Mouse (Mus musculus) adrenal gland, postnatal 14 days (tissue): ENCODE measurements around the gene Ripply1. TPM values are rescaled to one million over a fixed set of nuclear protein-coding genes. Genes with fewer than 3 reads are reported as not detected.
"Not testable (repeated sequence)": the region's sequence is repeated elsewhere in the genome, so short reads cannot be mapped to it uniquely, and the experiment has no call there.

ENCODE experiments used
- DNase-seq: peaks from one replicate; pipeline ENCODE4 v3.0.0; 2021; ENCODE audit warnings: mixed read lengths
- total RNA-seq: library from RNA; stranded (reverse); gene quantifications from 2 replicates; pipeline ENCODE4 v1.2.3, GENCODE M21; 2021

The Ripply1 gene
- total RNA-seq, 1 experiment from 2014 or later, result not detected

GRCm38 (mm10) chrX:139780988-139781387, 1.2 kb downstream of the Ripply1 start:
- no peak for DNase-seq

GRCm38 (mm10) chrX:139779401-139779800, 2.8 kb downstream of the Ripply1 start:
- no peak for DNase-seq

- DNase-seq, result no peak
Observed at GRCm38 (mm10) chrX:139778886-139779285, 3.3 kb downstream of the Ripply1 start.

- DNase-seq, result no peak
Observed at GRCm38 (mm10) chrX:139777357-139777756, 4.8 kb downstream of the Ripply1 start.

GRCm38 (mm10) chrX:139775084-139775612, 7.0 kb downstream of the Ripply1 start:
- peak; percentile 69 for DNase-seq

GRCm38 (mm10) chrX:139774309-139775083, 7.7 kb downstream of the Ripply1 start:
- peak; percentile 75 for DNase-seq

GRCm38 (mm10) chrX:139769975-139770637, 12.0 kb downstream of the Ripply1 start:
- DNase-seq, result no peak

GRCm38 (mm10) chrX:139762546-139762945, 19.6 kb downstream of the Ripply1 start:
- DNase-seq, result peak; percentile 41

- not testable (repeated sequence) for DNase-seq
Observed at GRCm38 (mm10) chrX:139758634-139759033, 23.5 kb downstream of the Ripply1 start.

GRCm38 (mm10) chrX:139751855-139752254, 30.3 kb downstream of the Ripply1 start:
- peak; percentile 64 for DNase-seq

GRCm38 (mm10) chrX:139737066-139737465, 45.1 kb downstream of the Ripply1 start:
- no peak for DNase-seq

- DNase-seq, result no peak
Observed at GRCm38 (mm10) chrX:139730541-139730940, 51.6 kb downstream of the Ripply1 start.

Other genes with a start within 250 kb of the Ripply1 start
- gene Rnf128, start 219.0 kb downstream of the Ripply1 start, total RNA-seq, result 20.1 and 31.2 TPM in 2 replicates
- 9.1 and 9.5 TPM in 2 replicates for gene Tbc1d8b, start 97.4 kb downstream of the Ripply1 start, total RNA-seq
- gene Gm15013, start 67.9 kb downstream of the Ripply1 start, total RNA-seq, result not detected in 2 replicates
- gene Cldn2, start 18.5 kb upstream of the Ripply1 start, total RNA-seq, result 0.23 and 1.9 TPM in 2 replicates
- gene Morc4, start 89.3 kb upstream of the Ripply1 start, total RNA-seq, result 5.9 and 9.2 TPM in 2 replicates
- gene Rbm41, start 216.2 kb upstream of the Ripply1 start, total RNA-seq, result 8.1 and 9.8 TPM in 2 replicates